Mouse (Mus musculus): ENCODE measurements around the gene Uba1.

The Uba1 gene

GRCm38 (mm10) chrX:20658026-20658652 is at the start of gene Uba1:
Gene Uba1 (plus strand): TSS chrX:20658326.
- peak; percentile 75 to 77 for DNase-seq

GRCm38 (mm10) chrX:20608500-20608899 is 49.6 kb upstream of the Uba1 start:
- no peak for DNase-seq

GRCm38 (mm10) chrX:20616861-20617175 is 41.3 kb upstream of the Uba1 start:
- DNase-seq: peak; percentile 69 to 73

GRCm38 (mm10) chrX:20617176-20617902 is 40.8 kb upstream of the Uba1 start, which contains the start of the genes Rbm10 and Ndufb11:
Gene Rbm10 (plus strand): TSS chrX:20617503.
Gene Ndufb11 (minus strand): TSS chrX:20617619.
- peak; percentile 78 to 79 for DNase-seq

GRCm38 (mm10) chrX:20617903-20618399 is 40.2 kb upstream of the Uba1 start:
- no peak for DNase-seq

- no peak for DNase-seq
Measured at GRCm38 (mm10) chrX:20638141-20638540, 20.0 kb upstream of the Uba1 start.

GRCm38 (mm10) chrX:20644780-20645179 is 13.3 kb upstream of the Uba1 start:
- no peak for DNase-seq

- no peak for DNase-seq
Measured at GRCm38 (mm10) chrX:20657593-20657992, 533 bp upstream of the Uba1 start.

GRCm38 (mm10) chrX:20658891-20659406 is 823 bp downstream of the Uba1 start:
- no peak for DNase-seq

GRCm38 (mm10) chrX:20662317-20662715 is 4.2 kb downstream of the Uba1 start:
- no peak for DNase-seq

GRCm38 (mm10) chrX:20662716-20663443 is 4.8 kb downstream of the Uba1 start:
- peak; percentile 80 to 81 for DNase-seq

GRCm38 (mm10) chrX:20663444-20663790 is 5.3 kb downstream of the Uba1 start:
- DNase-seq: peak in 1 of 2 experiments; percentile 17

- DNase-seq: peak; percentile 80 to 81
Measured at GRCm38 (mm10) chrX:20687519-20688067, 29.5 kb downstream of the Uba1 start, which contains the start of gene Cdk16. Gene Cdk16 (plus strand): TSS chrX:20687954.

- peak; percentile 76 to 83 for DNase-seq
Measured at GRCm38 (mm10) chrX:20688068-20688547, 30.0 kb downstream of the Uba1 start.

- DNase-seq: peak; percentile 58 to 67
Measured at GRCm38 (mm10) chrX:20688615-20689014, 30.5 kb downstream of the Uba1 start.

- peak; percentile 72 to 75 for DNase-seq
Measured at GRCm38 (mm10) chrX:20691566-20691965, 33.4 kb downstream of the Uba1 start.

- DNase-seq: no peak
Measured at GRCm38 (mm10) chrX:20692616-20693015, 34.5 kb downstream of the Uba1 start.

- no peak for DNase-seq
Measured at GRCm38 (mm10) chrX:20695842-20696241, 37.7 kb downstream of the Uba1 start.

GRCm38 (mm10) chrX:20703741-20704290 is 45.7 kb downstream of the Uba1 start, which contains the start of gene Usp11:
Gene Usp11 (plus strand): TSS chrX:20703906.
- DNase-seq: peak; percentile 38

- DNase-seq: peak; percentile 77 to 80
Measured at GRCm38 (mm10) chrX:20704295-20705082, 46.4 kb downstream of the Uba1 start.

- no peak for DNase-seq
Measured at GRCm38 (mm10) chrX:20705083-20705402, 46.9 kb downstream of the Uba1 start.

GRCm38 (mm10) chrX:20728681-20729080 is 70.6 kb downstream of the Uba1 start:
- DNase-seq: no peak

Data from cerebellum, postnatal 36 days (tissue).